Mouse (Mus musculus) bone marrow, adult 2 months (tissue): ENCODE measurements around the gene Emp1.

Experiments used
- CTCF ChIP-seq: fragments of 200-500 bp; IDR thresholded peaks from 2 replicates; pipeline ENCODE4 v1.5.1; 2011; ENCODE audit warnings: low read length, control low read depth; ENCODE audit not compliant: control insufficient read depth, insufficient read depth
- POLR2A ChIP-seq: fragments of 200-500 bp; IDR thresholded peaks from 2 replicates; pipeline ENCODE4 v1.6.1; 2011; ENCODE audit warnings: low read depth, mild to moderate bottlenecking, control low read depth, low read length, borderline replicate concordance; ENCODE audit not compliant: control insufficient read depth

- no peak for TF ChIP-seq CTCF
- no peak for TF ChIP-seq POLR2A
Measured at GRCm38 (mm10) chr6:135387653-135388052, 25.3 kb downstream of the Emp1 start.
